Mouse (Mus musculus): ENCODE data around the gene Grin1. TPM values are rescaled to one million over a fixed set of nuclear protein-coding genes. Genes with fewer than 3 reads are reported as not detected.

Gene Grin1
- polyA plus RNA-seq, 1 experiment from 2014 or later, result not detected

DNA sequence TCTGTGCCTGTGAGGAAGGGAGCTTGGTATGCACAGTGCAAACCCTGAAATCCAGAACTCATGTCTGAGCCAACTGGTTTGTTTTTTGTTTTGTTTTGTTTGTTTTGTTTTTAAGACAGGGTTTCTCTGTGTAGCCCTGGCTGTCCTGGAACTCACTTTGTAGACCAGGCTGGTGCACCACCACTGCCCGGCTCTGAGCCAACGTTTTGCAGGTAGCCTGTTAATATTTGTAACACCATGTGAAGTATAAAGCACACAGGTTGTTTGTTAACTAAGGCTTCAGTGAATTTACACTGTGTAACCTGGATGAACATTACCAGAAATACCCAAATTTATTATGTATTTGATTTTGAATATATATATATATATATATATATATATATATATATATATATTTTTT is 7.0 kb upstream of the Grin1 start:
- H3K36me3 ChIP-seq (replicated peaks; ENCODE audit: insufficient read depth, low read length), result no peaks in the 10 kb centered on the region
- 70% methylated on average over 2 of the region's 2 CpGs for WGBS (ENCODE audit: insufficient replicate concordance)
- TF ChIP-seq EP300 (IDR thresholded peaks at IDR 0.05; ENCODE audit: low read depth), result no peak
- no peak for TF ChIP-seq CTCF (IDR thresholded peaks at IDR 0.05; ENCODE audit: low read depth)

DNA sequence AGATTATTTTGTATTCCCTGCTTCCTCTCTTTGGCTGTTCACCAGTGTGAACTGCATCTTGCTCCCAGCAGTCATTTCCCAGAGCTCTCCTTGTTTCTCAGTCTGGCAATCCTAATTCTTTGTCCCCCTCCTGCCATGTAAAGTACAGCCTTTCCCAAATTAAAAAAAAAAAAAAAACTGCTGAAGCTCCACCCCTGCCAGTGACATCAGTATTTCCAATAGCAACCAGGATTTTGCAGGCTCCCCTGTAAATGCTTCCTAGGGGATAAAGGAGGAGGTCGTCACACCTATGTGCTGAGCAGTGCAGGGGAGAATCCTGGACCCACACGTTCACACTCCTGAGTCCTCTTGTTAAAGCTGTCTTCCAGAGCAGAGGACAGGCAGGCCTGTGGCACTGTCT is 1.1 kb upstream of the Grin1 start:
- Histone ChIP-seq H3K4me1 (ENCODE audit: insufficient read depth) (0 out of 2 replicates have a peak, but pooled peaks cover 3% of the 10 kb centered on the region), H3K4me3 (ENCODE audit: low read depth, low read length) (no peak overlapping the region), H3K36me3 (replicated peaks; ENCODE audit: insufficient read depth, low read length) (no peaks in the 10 kb centered on the region), H3K9me3 (ENCODE audit: low read length) (no peaks in the 10 kb centered on the region), H3K4me2 (ENCODE audit: low read depth, low read length) (no peak overlapping the region), H3K27ac (ENCODE audit: low read depth) (no peak overlapping the region), H3K9ac (replicated peaks) (no peak overlapping the region), H3K27me3 (ENCODE audit: insufficient read depth, low read length) (peaks cover 33% of the 10 kb centered on the region)
- no peak for TF ChIP-seq EP300 (IDR thresholded peaks at IDR 0.05; ENCODE audit: low read depth)
- TF ChIP-seq CTCF (IDR thresholded peaks at IDR 0.05; ENCODE audit: low read depth), result no peak
- WGBS (ENCODE audit: insufficient replicate concordance), result 25% methylated on average over 2 of the region's 2 CpGs
- ATAC-seq, result no peak
- DNase-seq, result no peak

More for the DNA sequence above, 7.0 kb upstream of the Grin1 start:
- Histone ChIP-seq H3K27me3 (ENCODE audit: insufficient read depth, low read length) (no peaks in the 10 kb centered on the region), H3K27ac (ENCODE audit: low read depth) (no peak overlapping the region), H3K9me3 (ENCODE audit: low read length) (no peaks in the 10 kb centered on the region), H3K4me2 (ENCODE audit: low read depth, low read length) (no peak overlapping the region), H3K9ac (replicated peaks) (no peak overlapping the region), H3K4me3 (ENCODE audit: low read depth, low read length) (no peak overlapping the region), H3K4me1 (ENCODE audit: insufficient read depth) (no peaks in the 10 kb centered on the region)
- ATAC-seq (no peak), DNase-seq (no peak)

DNA sequence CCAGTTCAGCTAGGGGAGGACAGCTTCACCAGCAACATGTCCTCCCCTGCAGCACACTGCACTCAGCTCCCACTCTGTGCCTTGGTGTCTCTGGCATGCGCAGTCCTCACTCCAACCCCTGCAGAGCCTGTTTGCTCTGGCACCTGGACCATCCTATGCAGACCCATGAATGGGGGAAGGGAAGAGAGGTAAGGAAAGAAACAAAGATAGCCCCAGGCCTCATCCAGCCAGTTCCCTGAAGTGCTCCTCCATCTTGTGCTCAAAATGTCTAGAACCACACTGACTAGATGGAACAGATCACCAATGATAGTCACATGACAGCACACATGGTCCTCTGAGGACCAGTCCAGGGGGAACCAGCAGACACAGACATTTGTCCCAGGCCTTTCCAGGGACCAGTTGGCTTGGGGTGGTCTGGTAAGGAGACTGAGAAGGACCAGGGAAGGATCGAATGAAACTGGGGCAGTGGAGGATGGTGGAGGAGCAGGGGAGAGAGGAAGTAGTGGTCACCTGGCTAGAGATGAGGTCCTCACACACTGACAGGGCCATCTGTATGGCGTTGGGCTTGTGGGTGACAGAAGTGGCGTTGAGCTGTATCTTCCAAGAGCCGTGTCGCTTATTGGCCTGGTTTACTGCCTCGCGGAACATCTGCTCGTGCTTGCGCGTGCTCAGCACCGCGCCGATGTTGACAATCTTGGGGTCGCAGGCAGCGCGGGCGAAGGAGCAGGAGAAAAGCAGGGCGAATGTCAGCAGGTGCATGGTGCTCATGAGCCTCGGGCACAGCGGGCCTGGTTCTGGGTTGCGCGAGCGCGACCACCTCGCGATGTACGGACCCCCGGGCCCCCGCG is 644 bp downstream of the Grin1 start:
- no peak overlapping the region for H3K27ac ChIP-seq (ENCODE audit: low read depth)
- H3K4me1 ChIP-seq (ENCODE audit: insufficient read depth), result 0 out of 2 replicates have a peak, but pooled peaks cover 3% of the 10 kb centered on the region
- H3K27me3 ChIP-seq (ENCODE audit: insufficient read depth, low read length), result peaks cover 33% of the 10 kb centered on the region
- H3K9ac ChIP-seq (replicated peaks), result no peak overlapping the region
- 6% methylated on average over 31 of the region's 31 CpGs for WGBS (ENCODE audit: insufficient replicate concordance)
- no peak for TF ChIP-seq EP300 (IDR thresholded peaks at IDR 0.05; ENCODE audit: low read depth)
- no peaks in the 10 kb centered on the region for H3K9me3 ChIP-seq (ENCODE audit: low read length)
- H3K36me3 ChIP-seq (replicated peaks; ENCODE audit: insufficient read depth, low read length), result no peaks in the 10 kb centered on the region
- H3K4me3 ChIP-seq (ENCODE audit: low read depth, low read length), result 0 out of 2 replicates have a peak overlapping the region, but pooled peaks have one; percentile 19
- no peak for ATAC-seq
- H3K4me2 ChIP-seq (ENCODE audit: low read depth, low read length), result peak overlapping the region; percentile 45
- no peak for DNase-seq

DNA sequence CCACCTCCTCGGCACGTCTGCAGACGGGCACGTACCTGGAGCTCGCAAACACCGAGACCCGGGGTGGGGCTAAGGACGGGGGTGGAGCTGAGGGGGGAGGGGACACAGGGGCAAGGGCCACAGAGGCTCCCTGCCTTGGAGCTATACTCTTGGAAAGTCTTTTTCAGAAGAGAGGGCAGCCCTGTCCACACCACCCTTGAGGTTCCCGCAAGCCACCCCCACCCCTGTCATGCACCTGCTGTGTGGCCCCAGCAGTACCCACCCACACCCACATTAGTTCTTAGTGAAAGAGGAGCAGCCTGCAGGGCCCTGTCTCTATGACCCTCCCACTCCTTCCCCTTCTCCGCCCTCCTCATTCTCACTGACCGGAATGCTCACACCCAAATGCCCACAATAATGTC is 7.5 kb downstream of the Grin1 start:
- DNase-seq (no peak), ATAC-seq (no peak)
- no peak overlapping the region; the same call in 1 of the 2 replicates for H3K4me2 ChIP-seq (ENCODE audit: low read depth, low read length)
- TF ChIP-seq CTCF (IDR thresholded peaks at IDR 0.05; ENCODE audit: low read depth) (no peak), EP300 (IDR thresholded peaks at IDR 0.05; ENCODE audit: low read depth) (no peak)
- no peaks in the 10 kb centered on the region for H3K36me3 ChIP-seq (replicated peaks; ENCODE audit: insufficient read depth, low read length)
- no peak overlapping the region for H3K27ac ChIP-seq (ENCODE audit: low read depth)
- no peaks in the 10 kb centered on the region for H3K9me3 ChIP-seq (ENCODE audit: low read length)
- H3K4me1 ChIP-seq (ENCODE audit: insufficient read depth), result no peaks in the 10 kb centered on the region
- H3K9ac ChIP-seq (replicated peaks), result no peak overlapping the region
- 9% methylated on average over 11 of the region's 11 CpGs for WGBS (ENCODE audit: insufficient replicate concordance)
- H3K4me3 ChIP-seq (ENCODE audit: low read depth, low read length), result no peak overlapping the region
- peaks cover 54% of the 10 kb centered on the region for H3K27me3 ChIP-seq (ENCODE audit: insufficient read depth, low read length)

DNA sequence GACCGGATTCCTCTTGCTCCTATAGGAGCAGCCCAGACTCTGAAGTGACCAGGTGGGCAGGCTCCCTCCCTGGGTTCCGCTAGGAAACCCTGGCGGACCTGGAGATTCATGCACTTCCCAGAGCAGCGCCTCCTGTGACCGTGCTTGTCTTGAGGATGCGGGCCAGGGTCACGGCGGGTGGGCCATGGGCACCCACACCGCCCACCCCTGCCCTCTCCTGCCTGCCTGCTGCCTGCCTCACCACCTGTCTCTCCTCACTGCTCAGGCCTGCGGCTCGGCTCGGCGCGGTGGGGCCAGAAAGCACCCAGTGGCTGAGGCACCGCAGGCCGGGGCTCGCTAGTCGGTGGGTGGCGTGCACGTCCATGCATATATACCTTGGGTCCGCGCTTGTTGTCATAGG is 8.0 kb downstream of the Grin1 start:
- no peak overlapping the region for H3K27ac ChIP-seq (ENCODE audit: low read depth)
- 4% methylated on average over 22 of the region's 22 CpGs for WGBS (ENCODE audit: insufficient replicate concordance)
- no peak overlapping the region for H3K4me3 ChIP-seq (ENCODE audit: low read depth, low read length)
- TF ChIP-seq EP300 (IDR thresholded peaks at IDR 0.05; ENCODE audit: low read depth) (no peak), CTCF (IDR thresholded peaks at IDR 0.05; ENCODE audit: low read depth) (no peak)
- H3K9ac ChIP-seq (replicated peaks), result no peak overlapping the region
- H3K27me3 ChIP-seq (ENCODE audit: insufficient read depth, low read length), result peaks cover 50% of the 10 kb centered on the region
- no peaks in the 10 kb centered on the region for H3K9me3 ChIP-seq (ENCODE audit: low read length)
- H3K4me2 ChIP-seq (ENCODE audit: low read depth, low read length), result no peak overlapping the region; the same call in 1 of the 2 replicates
- no peak for ATAC-seq
- no peak for DNase-seq
- no peaks in the 10 kb centered on the region for H3K36me3 ChIP-seq (replicated peaks; ENCODE audit: insufficient read depth, low read length)
- no peaks in the 10 kb centered on the region for H3K4me1 ChIP-seq (ENCODE audit: insufficient read depth)

DNA sequence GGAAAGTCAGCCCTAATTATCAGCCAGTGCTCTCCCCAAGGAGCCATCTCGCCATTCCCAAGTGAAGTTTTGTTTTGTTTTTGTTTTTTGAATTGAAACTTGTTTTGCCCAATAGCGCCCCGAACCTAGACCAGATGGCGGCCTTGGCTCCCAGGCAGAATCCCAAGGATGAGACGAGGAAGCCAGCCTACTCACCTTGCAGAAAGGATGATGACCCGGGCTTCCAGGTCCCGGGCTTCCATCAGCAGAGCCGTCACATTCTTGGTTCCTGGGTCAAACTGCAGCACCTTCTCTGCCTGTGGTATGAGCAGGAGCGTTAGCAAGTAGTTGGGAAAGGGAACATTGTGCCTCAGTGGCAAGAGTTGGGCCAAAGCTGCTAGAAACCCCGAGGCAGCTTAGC is 8.8 kb downstream of the Grin1 start:
- no peaks in the 10 kb centered on the region for H3K36me3 ChIP-seq (replicated peaks; ENCODE audit: insufficient read depth, low read length)
- no peaks in the 10 kb centered on the region; the same call in 1 of the 2 replicates for H3K4me1 ChIP-seq (ENCODE audit: insufficient read depth)
- no peak overlapping the region for H3K4me2 ChIP-seq (ENCODE audit: low read depth, low read length)
- no peak overlapping the region for H3K4me3 ChIP-seq (ENCODE audit: low read depth, low read length)
- 45% methylated on average over 10 of the region's 10 CpGs for WGBS (ENCODE audit: insufficient replicate concordance)
- ATAC-seq (no peak), DNase-seq (no peak)
- TF ChIP-seq CTCF (IDR thresholded peaks at IDR 0.05; ENCODE audit: low read depth) (no peak), EP300 (IDR thresholded peaks at IDR 0.05; ENCODE audit: low read depth) (no peak)
- no peaks in the 10 kb centered on the region for H3K9me3 ChIP-seq (ENCODE audit: low read length)
- H3K27me3 ChIP-seq (ENCODE audit: insufficient read depth, low read length), result peaks cover 58% of the 10 kb centered on the region
- no peak overlapping the region for H3K27ac ChIP-seq (ENCODE audit: low read depth)
- H3K9ac ChIP-seq (replicated peaks), result no peak overlapping the region
